Mouse (Mus musculus): ENCODE data around the gene Dnhd1.
A peak's percentile ranks its signal among the peaks of the same experiment; 100 is the strongest.
"Not testable (repeated sequence)": the region's sequence is repeated elsewhere in the genome, so short reads cannot be mapped to it uniquely, and the experiment has no call there.

Gene Dnhd1

DNA sequence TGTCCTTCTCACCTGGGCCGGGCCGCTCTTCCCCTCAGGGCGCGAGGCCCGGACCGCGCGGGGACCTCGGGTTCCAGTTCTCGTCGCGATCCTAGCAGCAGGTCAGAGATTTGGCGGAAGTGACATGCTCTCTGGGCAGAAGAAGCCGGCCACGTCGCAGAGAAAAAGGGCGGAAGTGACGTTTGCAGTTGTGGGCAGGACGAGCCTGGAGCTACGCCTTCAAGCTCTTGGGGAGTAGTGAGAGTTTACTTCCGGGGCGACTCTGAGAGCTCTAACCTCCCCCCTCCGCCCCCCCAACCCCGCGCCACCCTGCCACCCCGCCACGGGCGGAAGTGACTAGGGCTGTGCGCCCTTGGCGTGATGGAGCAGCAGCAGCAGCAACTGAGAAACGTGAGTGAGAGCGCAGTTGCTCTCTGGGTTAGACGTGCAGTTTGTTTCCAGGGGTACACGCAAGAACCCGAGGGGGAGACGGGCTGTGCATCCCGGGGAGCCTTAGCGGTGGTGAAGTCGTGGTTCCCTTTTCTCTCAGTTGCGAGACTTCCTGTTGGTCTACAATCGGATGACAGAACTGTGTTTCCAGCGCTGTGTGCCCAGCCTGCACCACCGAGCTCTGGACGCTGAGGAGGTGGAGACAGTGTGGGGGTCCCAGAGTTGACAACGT is 10.3 kb upstream of the Dnhd1 start, which contains the start of the genes Arfip2 and Gm45799:
Arfip2 (minus strand) TSS at position 184 of the 661 bp plus-strand sequence.
Gm45799 (plus strand) TSS at position 320 of the 661 bp plus-strand sequence.
- DNase-seq (ENCODE audit: low spot score in 2 of 2) = peak; percentile 94 to 96

DNA sequence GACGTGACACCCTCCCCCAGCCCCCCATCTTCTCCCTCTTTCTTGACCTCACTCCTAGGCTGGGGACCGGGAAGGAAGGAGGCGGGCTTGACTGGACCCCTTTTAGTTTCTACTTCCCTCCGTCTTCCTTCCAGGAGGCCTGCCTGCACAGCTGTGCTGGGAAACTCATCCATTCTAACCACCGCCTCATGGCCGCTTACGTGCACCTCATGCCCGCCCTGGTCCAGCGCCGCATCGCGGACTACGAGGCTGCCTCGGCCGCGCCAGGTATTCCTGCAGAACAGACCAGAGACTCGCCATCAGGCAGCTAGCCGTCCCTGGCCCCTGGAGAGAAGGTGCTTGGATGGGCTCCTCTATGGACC is 9.8 kb upstream of the Dnhd1 start:
- no peak for DNase-seq (ENCODE audit: low spot score in 2 of 2)

DNA sequence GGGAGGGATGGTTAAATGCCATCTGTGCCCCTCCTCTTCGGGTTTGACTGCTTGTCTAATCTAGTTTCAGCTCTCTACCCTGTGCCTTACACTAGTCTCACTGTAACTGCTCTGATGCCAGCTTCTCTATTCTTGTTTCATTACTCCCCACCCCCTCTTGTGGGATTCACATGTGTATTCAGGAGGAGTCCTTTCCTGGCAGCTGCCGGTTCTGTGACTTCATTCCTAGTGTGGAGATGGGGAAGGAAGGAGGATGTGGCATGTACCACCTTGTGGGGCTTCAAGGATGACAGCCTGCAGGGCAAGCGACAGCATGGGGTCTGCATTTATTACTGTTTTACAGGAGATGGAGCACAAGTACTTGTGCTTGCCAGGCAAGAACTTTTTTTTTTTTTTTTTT is 8.7 kb upstream of the Dnhd1 start:
- no peak for DNase-seq (ENCODE audit: low spot score in 2 of 2)

DNA sequence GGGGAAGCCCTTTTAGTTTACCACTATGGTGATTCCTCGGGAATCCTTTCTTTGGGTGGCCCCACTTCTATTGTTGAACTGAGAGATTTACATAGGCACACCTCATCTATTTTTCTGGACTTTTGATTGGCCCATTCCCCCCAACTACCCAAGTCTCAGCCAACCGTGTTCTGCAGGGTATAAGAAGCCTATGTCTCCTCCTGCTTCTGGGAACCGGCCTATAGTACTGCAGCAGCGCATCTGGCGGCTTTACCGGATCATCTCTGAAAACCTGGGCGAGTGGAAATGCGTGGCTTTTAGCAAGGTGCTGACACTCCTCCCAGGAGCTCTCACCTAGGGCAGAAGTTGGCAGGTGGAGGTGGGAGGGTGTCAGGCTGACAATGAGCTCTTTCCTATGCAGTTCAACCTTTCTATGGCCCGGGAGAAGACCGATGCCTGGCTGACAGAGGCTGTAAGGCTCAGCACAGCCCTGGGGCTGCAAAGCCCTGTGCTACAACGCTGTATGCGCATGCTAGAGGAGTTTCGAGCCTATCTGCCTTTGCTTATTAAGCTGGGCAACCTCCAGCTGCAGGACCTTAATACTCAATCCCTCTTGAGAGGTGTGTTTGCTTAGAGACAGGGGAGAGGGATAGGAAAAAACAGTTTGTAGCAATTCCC is 35.0 kb downstream of the Dnhd1 start:
- no peak for DNase-seq (ENCODE audit: low spot score in 2 of 2)

DNA sequence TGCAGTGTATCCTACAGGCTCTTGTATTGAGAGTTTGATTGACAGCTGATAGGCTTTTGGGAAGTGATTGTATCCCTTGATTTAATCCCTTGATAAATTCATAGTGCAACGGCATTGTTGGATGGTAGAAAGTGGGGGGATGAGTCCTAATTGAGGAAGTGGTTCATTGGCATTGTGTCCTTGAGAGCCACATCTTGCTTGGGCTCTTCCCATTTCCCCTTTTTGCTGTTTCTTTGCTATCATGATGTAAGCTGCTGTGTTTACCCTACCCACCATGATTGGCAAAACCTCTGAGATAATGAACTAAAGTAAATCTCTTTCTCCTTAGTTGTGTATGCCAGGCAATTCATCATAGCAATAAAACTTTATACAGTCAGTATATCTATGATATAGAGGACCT is 40.2 kb downstream of the Dnhd1 start:
- DNase-seq (ENCODE audit: low spot score in 2 of 2) = no peak

DNA sequence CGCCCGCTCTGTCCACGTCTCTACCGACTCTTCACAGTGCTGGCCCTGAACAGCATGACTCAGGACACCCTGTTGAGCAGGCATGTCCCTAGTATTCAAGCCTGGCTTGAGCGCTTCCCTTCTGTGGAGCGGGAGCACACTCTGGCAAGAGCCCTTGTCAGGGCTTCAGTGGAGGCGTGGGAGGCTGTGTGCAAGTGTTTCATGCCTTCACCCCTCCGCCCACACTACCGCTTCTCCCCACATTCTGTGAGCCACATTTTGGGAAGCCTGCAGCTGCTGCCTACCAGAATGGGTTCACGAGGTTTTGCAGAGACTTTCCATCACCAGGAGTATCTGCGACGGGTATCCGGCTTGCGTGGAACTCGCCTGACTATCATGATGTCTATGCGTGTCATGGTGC is 52.6 kb downstream of the Dnhd1 start:
- DNase-seq (ENCODE audit: low spot score in 2 of 2) = no peak

DNA sequence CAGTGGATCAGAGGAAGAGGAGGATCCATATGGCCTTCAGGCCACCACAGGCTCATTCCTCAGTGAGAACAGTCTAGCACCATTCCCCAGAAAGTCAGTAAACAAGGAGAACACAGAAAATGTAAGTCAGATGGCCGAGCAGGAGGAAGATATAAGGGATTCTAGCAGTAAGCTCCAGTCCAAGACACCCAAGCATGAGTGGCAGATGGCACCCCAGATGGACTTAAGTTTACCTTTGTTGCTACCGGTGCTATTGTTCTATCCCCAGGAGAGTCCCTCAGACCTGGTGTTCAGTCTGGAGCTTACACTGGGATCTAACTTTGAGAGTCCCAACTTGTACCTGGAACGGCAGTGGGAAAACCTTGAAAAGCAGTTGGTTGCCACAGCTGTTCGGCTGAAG is 53.2 kb downstream of the Dnhd1 start:
- no peak for DNase-seq (ENCODE audit: low spot score in 2 of 2)

DNA sequence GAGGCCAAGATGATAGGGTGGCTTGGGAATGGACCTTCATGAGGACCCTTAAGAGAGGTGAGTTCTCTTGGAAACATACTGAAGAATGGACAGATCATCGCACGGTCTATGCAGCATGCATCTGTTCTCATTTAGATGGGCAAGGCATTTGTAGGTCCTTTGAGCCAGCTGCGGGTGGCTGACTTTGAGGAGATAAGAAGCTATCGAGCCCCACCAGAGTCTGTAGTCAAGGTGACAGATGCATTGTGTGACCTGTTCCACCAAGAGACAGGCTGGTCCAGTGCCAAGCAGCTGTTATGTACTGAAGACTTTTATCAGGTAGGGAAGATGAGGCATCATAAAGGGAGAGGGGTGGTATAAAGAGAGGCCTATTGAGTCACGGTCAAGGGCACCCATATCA is 58.1 kb downstream of the Dnhd1 start:
- DNase-seq (ENCODE audit: low spot score in 2 of 2) = no peak

DNA sequence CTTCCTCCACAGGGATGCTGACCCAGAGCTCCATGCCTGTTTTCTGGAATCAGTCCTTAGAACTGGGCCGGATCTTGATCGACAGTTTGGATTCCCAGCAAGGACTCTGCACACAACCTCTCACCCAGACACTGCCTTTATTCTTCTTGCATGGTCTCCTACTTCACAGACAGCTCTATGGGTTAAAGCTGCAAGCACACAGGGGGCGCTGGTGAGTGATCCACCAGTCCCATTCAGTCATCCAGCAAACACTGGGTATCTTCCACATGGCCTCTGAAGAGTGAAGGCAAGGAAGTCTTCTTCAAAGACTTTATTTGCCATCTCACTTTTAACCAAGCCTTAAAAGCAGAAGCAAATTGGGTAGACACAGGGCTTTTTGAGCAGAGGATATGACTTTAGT is 64.7 kb downstream of the Dnhd1 start:
- no peak for DNase-seq (ENCODE audit: low spot score in 2 of 2)

DNA sequence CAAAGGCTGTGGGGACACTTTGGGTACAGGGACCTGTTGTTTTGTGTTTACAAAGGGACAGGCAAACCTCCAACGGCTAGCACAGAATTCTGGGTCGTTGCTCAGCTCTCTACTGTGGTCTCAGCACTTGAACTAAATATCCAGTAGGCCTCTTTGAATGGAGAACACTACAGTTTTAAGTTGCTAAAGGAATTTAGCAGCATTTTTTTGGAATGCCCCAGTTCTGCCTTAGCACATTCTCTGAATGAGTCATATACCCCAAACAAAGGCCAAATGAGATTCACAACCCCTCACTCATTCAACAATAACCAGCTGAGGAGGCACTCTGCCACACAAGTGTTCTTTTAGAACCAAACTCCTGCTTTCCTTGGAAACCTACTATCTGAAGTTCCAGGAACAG is 71.3 kb downstream of the Dnhd1 start:
- DNase-seq (ENCODE audit: low spot score in 2 of 2) = no peak

DNA sequence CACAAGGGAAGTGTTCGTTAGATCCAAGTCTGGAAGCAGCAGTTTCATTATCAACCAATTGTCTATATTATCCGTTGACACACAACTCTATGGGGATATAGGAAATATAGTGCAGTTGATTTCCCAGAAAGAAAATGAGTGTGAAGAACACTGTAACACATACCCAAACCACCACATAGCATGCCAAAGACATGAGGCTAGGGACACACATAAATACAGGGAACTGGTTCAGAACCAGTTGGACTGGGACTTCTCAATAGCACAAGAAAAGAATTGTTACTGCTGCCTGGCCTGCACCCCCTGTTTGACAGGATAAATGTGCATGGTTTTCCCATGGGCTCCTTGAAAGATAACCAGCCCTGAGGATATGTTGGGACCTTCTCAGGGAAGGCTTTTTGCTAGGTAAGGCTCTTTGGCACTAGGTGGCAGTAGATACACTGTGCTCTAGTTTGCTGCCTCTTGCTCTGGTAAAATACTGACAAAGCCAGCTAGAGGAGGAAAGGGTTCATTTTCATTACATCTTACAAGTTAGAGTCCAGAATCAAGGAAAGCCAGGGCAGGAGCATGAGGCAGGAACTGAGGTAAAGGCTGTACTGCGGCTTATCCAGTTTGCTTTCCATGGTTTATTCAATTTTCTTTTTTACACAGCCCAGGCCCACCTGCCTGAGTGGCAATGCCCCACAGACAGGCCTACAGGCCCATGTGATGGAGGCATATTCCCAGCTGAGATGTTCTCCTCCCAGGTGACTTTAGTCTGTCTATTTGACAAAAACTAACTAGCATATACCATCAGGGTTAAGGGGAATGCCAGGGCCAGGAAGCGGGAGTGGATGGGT is 75.7 kb downstream of the Dnhd1 start:
- DNase-seq (ENCODE audit: low spot score in 2 of 2) = peak in 1 of 2 experiments; percentile 37

DNA sequence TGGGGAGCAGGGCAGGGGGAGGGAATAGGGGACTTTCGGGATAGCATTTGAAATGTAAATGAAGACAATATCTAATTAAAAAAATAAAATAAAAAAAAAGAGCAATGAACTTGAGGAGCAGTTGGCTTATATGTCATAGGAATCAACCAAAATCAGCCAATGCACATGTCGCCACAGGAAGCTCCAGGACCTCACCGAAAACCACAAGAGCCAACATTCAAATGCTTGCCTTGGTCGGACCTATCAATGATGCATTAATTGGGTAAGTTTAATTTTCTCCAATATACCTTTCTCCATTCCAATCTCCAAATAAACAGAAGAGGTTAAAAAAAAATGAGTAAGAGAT is 76.3 kb downstream of the Dnhd1 start:
- no peak for DNase-seq (ENCODE audit: low spot score in 2 of 2)

DNA sequence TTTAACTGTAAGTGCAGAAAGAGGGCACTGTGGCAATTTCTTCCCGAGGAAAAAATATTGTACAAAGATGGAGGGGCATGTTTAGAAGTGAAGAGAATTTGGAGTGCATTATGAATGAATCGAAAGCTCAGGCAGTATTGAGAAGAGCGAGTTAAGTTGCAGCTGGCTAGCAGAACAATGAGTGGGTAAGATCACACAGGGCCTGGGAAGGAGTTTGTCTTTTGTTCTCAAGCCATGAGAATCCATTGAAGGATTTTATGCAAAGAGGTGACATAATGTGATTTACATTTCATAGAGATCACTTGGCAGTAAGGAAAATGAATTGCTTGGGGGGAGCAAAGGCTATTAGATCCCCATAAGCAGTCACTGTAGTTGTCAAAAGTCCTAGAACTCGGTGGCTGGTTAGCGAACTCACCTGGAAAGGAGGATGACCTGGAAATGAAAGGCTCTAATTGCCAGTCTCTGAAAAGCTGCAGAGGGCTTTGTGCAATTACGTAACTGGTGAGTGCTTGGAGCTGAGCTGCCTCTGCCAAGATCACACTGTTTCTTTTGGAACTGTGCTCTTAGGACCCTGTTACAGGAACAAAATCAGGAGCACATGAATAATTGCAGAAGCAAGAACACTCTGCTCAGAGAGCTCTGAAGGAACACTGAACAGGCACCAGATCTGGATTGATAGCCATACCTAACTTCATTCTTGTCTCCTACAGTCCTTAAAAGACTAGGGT is 78.2 kb downstream of the Dnhd1 start:
- DNase-seq (ENCODE audit: low spot score in 2 of 2) = no peak

DNA sequence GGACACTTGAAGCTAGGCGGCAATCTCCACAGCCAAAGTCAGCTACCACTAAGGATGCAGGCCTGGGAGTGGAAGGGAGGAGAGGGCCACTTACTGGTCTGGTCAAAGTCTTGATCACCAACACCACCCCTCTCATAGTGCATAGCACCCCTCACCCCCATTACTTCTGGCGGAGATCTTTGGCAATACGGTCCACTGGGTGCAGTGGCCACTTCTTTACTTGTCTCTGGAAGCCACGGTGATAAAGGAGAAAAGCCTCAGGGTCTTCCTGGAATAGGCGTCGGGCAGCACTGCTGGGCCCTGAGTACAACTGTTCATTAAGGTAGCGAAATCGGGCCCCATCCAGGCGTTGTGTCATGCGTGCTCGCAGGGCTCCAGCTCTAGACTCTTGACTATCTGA is 83.2 kb downstream of the Dnhd1 start:
- DNase-seq (ENCODE audit: low spot score in 2 of 2) = no peak

DNA sequence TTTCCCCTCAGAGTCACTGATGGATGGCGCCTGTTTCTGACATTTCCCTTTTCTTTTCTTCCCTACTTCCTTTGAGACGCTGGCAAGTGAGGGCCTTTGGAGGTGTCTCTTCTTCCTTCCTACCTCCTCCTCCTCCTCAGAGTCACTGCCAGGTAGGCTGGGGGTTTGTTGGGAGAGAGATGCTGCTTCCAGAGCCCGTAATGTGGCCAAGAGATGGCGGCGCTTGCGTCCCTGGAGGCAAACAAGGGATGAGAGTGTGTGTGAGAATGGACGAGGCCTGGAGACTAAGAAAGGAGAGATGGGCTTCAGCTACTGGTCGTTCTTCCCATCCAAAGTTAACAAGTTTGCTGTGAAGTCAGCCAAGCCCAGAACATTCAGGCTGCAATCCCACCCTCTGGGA is 84.2 kb downstream of the Dnhd1 start:
- DNase-seq (ENCODE audit: low spot score in 2 of 2) = no peak

DNA sequence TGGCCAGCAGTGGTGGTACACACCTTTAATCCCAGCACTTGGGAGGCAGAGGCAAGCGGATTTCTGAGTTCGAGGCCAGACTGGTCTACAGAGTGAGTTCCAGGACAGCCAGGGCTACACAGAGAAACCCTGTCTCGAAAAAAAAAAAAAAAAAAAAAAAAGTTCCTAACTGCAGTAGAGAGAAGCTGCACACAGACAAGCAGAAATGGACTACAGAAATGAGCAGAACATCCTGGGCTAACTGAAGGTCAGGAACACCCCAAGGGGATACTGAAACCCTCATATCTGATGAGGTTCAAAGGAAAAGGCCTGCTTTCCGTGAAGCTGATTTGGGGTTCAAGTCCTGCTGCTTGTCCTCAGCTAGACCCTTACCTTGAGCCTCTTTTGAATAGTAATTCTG is 84.8 kb downstream of the Dnhd1 start:
- DNase-seq (ENCODE audit: low spot score in 2 of 2) = not testable (repeated sequence)

DNA sequence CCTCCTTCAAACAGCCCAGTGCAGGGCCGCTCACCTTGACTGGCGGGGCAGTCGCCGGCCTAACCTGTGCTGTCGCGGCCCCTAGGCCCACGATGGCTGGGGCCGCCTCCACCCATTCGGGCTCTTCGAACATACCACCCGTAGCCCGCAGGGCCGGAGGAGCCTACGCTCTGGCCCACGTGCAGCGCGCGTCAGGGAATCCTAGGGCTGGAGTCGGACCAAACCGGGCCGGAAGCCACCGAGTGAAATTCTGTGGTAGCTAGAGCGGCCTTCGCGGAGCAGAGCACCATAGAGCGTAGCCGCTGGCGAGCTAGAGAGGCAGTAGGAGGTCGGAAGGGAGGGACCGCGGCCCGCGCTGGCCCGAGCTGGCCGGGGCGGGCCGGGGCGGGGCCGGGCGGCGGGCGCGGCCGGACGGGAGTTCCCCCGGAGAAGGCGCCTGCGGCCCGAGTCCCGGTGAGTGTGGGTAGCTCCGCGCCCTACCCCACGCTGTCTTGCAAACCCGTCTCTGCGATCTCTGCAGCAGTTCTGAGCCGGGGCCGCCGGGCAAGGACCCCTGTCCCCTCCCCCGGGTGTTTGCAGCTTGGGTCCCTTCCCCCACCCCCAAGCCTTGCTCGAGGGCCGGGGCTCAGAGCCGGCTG is 85.8 kb downstream of the Dnhd1 start, which contains the start of gene Ilk:
Ilk (plus strand) TSS at position 329 of the 638 bp plus-strand sequence.
- DNase-seq (ENCODE audit: low spot score in 2 of 2) = peak; percentile 85 to 87

DNA sequence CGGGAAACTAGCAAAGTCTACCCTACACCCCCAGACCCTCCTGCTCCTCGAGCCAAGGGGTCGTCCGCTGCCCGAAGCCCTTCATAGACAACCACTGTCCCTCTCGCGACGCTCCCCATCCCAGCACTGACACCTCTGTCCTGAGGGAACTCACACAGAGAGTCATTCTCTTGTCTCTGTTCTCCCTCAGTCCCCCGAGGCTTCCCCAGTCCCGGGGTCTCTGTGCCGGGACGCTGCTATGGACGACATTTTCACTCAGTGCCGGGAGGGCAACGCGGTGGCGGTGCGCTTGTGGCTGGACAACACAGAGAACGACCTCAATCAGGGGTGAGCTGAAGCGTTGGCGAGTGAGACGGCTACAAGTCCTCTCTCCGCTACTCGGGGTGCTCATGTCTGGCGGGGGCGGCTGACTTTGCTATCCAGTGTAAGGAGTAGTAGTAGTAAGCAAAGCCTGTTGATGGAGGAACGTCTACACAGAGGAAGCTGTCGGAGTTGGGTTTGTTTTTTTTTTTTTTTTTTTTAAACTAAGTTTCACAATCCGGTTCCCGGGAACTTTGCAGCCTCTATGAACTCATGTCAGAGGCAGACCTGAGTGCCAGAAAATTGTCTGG is 86.4 kb downstream of the Dnhd1 start, which contains the start of gene Rrp8:
Rrp8 (minus strand) TSS at position 475 of the 611 bp plus-strand sequence.
- no peak for DNase-seq (ENCODE audit: low spot score in 2 of 2)

DNA sequence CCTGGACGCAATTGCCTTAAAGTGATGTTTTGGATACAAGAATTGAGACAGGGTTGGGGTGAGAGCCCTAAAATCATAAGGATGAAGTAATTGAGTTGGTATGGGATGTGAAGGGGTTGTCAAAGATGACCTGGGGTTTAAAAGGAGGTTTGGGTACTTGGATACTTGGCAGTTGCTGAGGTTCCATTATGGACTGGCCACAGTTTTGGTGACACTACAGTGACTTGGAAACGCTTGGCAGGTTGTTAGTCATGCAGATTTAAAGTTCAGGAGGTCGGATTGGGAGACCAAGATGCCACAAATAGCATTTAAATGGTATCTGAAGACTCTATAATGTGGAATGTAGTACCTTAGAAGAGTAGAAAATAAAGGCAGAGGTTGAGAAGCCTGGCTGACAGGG is 87.0 kb downstream of the Dnhd1 start:
- DNase-seq (ENCODE audit: low spot score in 2 of 2) = no peak

DNA sequence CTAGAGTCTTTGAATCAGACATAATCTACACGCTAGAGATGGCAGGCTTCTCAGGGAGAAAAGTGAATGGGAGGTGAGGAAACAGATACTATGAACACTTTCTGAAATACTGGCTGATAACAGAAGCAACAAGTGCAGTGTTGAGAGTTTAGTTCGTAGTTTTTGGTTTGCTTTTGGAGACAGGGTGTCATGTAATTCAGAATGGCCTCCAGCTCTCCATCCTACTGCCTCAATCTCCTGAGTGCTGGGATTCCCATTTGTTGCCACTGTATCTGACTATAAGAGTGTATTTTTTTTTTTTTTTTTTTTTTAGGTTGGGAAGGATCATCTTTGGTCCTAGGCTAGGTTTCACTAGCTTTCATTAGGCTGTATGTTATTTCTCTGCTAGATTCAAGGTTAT is 87.7 kb downstream of the Dnhd1 start:
- no peak for DNase-seq (ENCODE audit: low spot score in 2 of 2)

DNA sequence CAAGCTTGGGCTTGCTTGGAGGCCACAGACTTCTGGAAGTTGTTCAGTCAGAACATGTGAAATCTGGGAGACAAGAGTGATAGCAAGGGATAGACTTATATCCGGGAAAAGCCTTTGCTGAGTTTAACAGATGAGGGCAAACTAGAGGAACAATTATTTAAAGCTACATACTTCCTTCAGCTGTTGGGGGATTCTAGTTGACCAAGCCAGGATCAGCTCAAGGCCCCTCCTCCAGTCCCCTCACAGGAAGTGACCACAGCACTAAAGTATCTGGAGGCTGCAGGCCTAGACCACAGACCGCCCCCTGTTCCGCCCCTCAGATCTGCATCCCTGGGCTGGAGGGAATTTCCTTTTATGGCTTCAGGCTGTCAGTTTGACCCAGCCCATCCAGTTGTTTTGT is 88.3 kb downstream of the Dnhd1 start:
- DNase-seq (ENCODE audit: low spot score in 2 of 2) = no peak
